Mouse (Mus musculus) neutrophil, adult 83 days (primary cell): ENCODE data around the gene Gm5426. TPM values are rescaled to one million over a fixed set of nuclear protein-coding genes. Genes with fewer than 3 reads are reported as not detected.

ENCODE experiments used
- total RNA-seq, 2 experiments: library from RNA; stranded (reverse); gene quantifications; one replicate each; pipeline ENCODE4 v1.2.4; 2023

Gene Gm5426
- total RNA-seq: not detected

DNA sequence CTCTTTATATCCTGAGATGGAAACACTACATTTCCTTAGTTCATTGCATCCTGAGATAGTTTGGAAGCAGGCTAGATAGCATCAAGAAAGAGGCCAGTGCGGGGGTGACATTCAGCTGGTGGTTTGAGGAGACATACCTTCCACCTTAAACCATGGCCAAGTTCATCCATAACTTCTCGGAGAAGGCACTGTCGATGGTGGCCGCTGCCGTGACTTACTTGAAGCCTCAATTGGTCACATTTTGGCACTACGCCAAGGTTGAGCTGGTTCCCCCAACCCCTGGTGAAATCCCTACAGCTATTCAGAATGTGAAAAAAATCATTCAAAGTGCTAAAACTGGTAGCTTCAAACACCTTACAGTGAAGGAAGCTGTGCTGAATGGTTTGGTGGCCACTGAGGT lies at the start of gene Gm5426:
Gene Gm5426, plus strand, starts transcription at position 153 of the 400 bp plus-strand sequence.

Other genes with a start within 250 kb of the Gm5426 start
- gene Eea1, start 196.0 kb upstream of the Gm5426 start, total RNA-seq: 10 to 100 TPM; 18.0 to 21.6 TPM